Mouse (Mus musculus): ENCODE measurements around the gene Eml5. TPM values are rescaled to one million over a fixed set of nuclear protein-coding genes. Genes with fewer than 3 reads are reported as not detected.

The Eml5 gene
- total RNA-seq, 2 experiments from 2014 or later = 66.5 to 67.7 TPM

- intact Hi-C loops (cut with DNase I) = no loop called here
- DNase-seq = no peak
Observed at GRCm38 (mm10) chr12:98835466-98835865, 65.8 kb downstream of the Eml5 start.

GRCm38 (mm10) chr12:98834879-98835278 lies 66.4 kb downstream of the Eml5 start:
- intact Hi-C loops (cut with DNase I) = no loop called here
- no peak for DNase-seq

GRCm38 (mm10) chr12:98833901-98834300 lies 67.4 kb downstream of the Eml5 start:
- no peak for DNase-seq
- intact Hi-C loops (cut with DNase I) = no loop called here

- no peak for DNase-seq
- intact Hi-C loops (cut with DNase I) = no loop called here
Observed at GRCm38 (mm10) chr12:98832929-98833598, 68.2 kb downstream of the Eml5 start.

- no peak for DNase-seq
- intact Hi-C loops (cut with DNase I) = no loop called here
Observed at GRCm38 (mm10) chr12:98831122-98831521, 70.2 kb downstream of the Eml5 start.

- DNase-seq = no peak
- intact Hi-C loops (cut with DNase I) = no loop called here
Observed at GRCm38 (mm10) chr12:98820781-98821180, 80.5 kb downstream of the Eml5 start.

GRCm38 (mm10) chr12:98804078-98804748 lies 97.1 kb downstream of the Eml5 start:
- intact Hi-C loops (cut with DNase I) = no loop called here

GRCm38 (mm10) chr12:98802245-98802644 lies 99.0 kb downstream of the Eml5 start:
- intact Hi-C loops (cut with DNase I) = no loop called here
- no peak for DNase-seq

More at GRCm38 (mm10) chr12:98804078-98804748, 97.1 kb downstream of the Eml5 start:
- DNase-seq = peak; percentile 8

- DNase-seq = no peak
- intact Hi-C loops (cut with DNase I) = no loop called here
Observed at GRCm38 (mm10) chr12:98800334-98800733, 101.0 kb downstream of the Eml5 start.

- intact Hi-C loops (cut with DNase I) = no loop called here
Observed at GRCm38 (mm10) chr12:98795731-98796318, 105.5 kb downstream of the Eml5 start.

GRCm38 (mm10) chr12:98784251-98784650 lies 117.0 kb downstream of the Eml5 start:
- intact Hi-C loops (cut with DNase I) = no loop called here
- no peak for DNase-seq

More at GRCm38 (mm10) chr12:98795731-98796318, 105.5 kb downstream of the Eml5 start:
- DNase-seq = no peak

GRCm38 (mm10) chr12:98779148-98779547 lies 122.1 kb downstream of the Eml5 start:
- peak; percentile 10 for DNase-seq
- intact Hi-C loops (cut with DNase I) = no loop called here

GRCm38 (mm10) chr12:98777509-98777908 lies 123.8 kb downstream of the Eml5 start:
- DNase-seq = no peak
- intact Hi-C loops (cut with DNase I) = no loop called here

- no peak for DNase-seq
- intact Hi-C loops (cut with DNase I) = no loop called here
Observed at GRCm38 (mm10) chr12:98766241-98766640, 135.0 kb downstream of the Eml5 start.

GRCm38 (mm10) chr12:98759700-98760099 lies 141.6 kb downstream of the Eml5 start:
- intact Hi-C loops (cut with DNase I) = no loop called here
- no peak for DNase-seq

GRCm38 (mm10) chr12:98757636-98758035 lies 143.6 kb downstream of the Eml5 start:
- no peak for DNase-seq
- intact Hi-C loops (cut with DNase I) = no loop called here

- no peak for DNase-seq
- intact Hi-C loops (cut with DNase I) = loop anchor here (5.0 kb wide), 1 partner anchor 75 kb away; no protein-coding TSS in a partner anchor
Observed at GRCm38 (mm10) chr12:98747380-98747753, 153.9 kb downstream of the Eml5 start.

GRCm38 (mm10) chr12:98746746-98747379 lies 154.4 kb downstream of the Eml5 start, which contains the start of gene Zc3h14:
Gene Zc3h14, plus strand, starts transcription at chr12:98746964.
- intact Hi-C loops (cut with DNase I) = loop anchor here (5.0 kb wide), 1 partner anchor 75 kb away; no protein-coding TSS in a partner anchor
- peak; percentile 97 for DNase-seq

GRCm38 (mm10) chr12:98746131-98746530 lies 155.2 kb downstream of the Eml5 start:
- DNase-seq = peak; percentile 31
- intact Hi-C loops (cut with DNase I) = loop anchor here (5.0 kb wide), 1 partner anchor 74 kb away; no protein-coding TSS in a partner anchor

- intact Hi-C loops (cut with DNase I) = loop anchor here (5.0 kb wide), 1 partner anchor 73 kb away; no protein-coding TSS in a partner anchor
- no peak for DNase-seq
Observed at GRCm38 (mm10) chr12:98745626-98746025, 155.7 kb downstream of the Eml5 start.

- intact Hi-C loops (cut with DNase I) = no loop called here
Observed at GRCm38 (mm10) chr12:98741011-98741501, 160.2 kb downstream of the Eml5 start.

More at GRCm38 (mm10) chr12:98741011-98741501, 160.2 kb downstream of the Eml5 start:
- peak; percentile 26 for DNase-seq

All from left cerebral cortex, postnatal 4 days (tissue).